Mouse (Mus musculus) hematopoietic stem cell, adult 5-6 weeks (primary cell): ENCODE results near the gene Cd300lf. TPM values are rescaled to one million over a fixed set of nuclear protein-coding genes. Genes with fewer than 3 reads are reported as not detected.

Experiments
- ATAC-seq, 2 experiments: fragments of 125-278 bp in 1 of 2; replicated peaks in 1 of 2; 2 replicates each; pipeline ENCODE4 v1.8.0; 2016 to 2017; ENCODE audit warnings: inconsistent platforms in 2 of 2, mild to moderate bottlenecking in 2 of 2, moderate number of reproducible peaks in 2 of 2, low read depth in 1 of 2, moderate TSS enrichment in 1 of 2; ENCODE audit not compliant: low FRiP score in 2 of 2, poor library complexity in 2 of 2, severe bottlenecking in 2 of 2, insufficient read depth in 1 of 2, low TSS enrichment in 1 of 2
- total RNA-seq: library from RNA; stranded (forward); fragments of 172-1452, 232-1000 nt; gene quantifications from 2 replicates; pipeline ENCODE4 v1.2.3, GENCODE M21; 2017

Cd300lf gene
- total RNA-seq, 1 experiment from 2014 or later = 3.9 TPM

GRCm38 (mm10) chr11:115162832-115163480 lies 29.2 kb upstream of the Cd300lf start, which contains the start of gene Slc9a3r1:
Slc9a3r1 (plus strand) TSS chr11:115163341.
- peak; percentile 86 to 89 for ATAC-seq

DNA sequence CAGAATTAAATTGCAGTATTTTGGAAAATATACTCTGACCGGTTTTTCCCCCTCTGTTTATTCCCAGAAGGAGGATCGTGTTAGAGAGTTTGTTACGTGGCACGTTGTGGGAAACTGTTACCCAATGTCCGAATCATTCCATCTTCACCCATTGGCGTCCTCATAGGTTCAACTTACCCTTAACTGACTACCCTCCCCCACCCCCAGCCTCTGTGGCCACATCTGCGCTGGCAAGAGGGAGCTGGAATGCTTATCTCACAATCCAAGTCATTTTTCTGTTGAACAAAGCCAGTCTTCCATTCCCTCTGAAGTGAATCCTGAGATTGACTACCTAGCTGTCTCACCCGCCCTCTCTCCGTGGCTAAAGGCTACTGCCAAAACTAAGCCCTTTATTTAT lies 28.4 kb upstream of the Cd300lf start:
- ATAC-seq = no peak

DNA sequence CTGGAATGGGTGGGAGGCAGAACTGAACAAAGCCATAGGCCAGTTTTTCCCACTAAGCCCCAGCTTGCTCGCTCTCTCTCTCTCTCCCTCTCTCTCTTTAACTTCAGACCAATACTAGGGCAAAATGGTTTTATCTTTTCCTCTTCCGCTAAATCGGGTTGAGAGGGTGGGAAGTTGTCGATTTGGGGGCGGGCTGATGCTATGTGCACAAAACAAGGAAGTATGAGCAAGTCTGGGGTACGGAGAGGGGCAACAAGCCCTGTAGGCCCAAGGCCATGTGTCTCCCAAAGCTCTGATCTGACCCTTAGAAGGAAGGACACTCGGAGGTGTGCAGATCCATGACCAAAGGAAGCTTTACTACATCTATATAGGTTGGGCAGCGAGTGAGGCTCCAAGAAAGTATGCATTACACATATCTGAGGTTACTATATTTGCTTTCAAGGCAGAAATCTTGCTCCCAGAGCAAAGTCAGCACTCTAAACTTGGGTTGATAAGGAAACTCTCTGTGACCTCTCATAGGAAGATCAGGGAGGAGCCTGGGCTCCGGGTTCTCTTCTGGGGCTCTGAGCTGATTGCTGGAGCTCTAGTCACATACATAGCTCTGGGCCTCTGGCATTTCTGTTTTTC lies 27.9 kb upstream of the Cd300lf start:
- no peak for ATAC-seq

- ATAC-seq = no peak
Observed at GRCm38 (mm10) chr11:115160883-115161577, 27.2 kb upstream of the Cd300lf start.

DNA sequence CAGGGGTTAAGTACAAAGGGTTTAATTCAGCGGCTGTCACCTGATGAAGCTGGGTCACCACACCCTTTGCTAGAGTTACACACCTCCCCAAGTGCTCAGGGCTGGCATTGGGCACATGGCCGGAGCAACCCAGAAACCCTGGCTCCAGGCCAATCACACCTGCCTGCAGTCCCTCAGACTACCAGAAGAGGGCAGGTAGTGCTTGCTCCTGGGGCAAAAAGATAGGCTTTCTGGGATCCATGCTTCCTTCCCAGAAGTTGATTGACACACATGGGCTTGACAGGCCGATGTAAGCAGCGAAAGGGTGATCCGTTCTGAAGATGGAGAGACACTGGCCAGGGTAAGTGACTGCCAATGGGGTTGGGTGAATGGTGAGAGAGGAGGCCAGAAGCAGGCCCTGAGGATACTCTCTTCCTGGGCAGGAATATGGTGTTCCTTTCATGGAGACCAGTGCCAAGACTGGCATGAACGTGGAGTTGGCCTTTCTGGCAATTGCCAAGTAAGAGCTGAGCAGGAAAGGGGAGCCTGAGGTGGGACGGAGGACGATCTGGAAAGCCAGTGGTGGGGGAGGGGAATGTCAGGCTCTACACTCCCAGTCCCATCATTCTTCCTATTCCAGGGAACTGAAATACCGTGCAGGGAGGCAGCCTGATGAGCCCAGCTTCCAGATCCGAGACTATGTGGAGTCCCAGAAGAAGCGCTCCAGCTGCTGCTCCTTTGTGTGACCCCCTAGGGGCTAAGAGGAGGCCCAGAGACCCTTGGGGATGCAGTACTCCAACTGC lies 26.4 kb upstream of the Cd300lf start:
- no peak for ATAC-seq

DNA sequence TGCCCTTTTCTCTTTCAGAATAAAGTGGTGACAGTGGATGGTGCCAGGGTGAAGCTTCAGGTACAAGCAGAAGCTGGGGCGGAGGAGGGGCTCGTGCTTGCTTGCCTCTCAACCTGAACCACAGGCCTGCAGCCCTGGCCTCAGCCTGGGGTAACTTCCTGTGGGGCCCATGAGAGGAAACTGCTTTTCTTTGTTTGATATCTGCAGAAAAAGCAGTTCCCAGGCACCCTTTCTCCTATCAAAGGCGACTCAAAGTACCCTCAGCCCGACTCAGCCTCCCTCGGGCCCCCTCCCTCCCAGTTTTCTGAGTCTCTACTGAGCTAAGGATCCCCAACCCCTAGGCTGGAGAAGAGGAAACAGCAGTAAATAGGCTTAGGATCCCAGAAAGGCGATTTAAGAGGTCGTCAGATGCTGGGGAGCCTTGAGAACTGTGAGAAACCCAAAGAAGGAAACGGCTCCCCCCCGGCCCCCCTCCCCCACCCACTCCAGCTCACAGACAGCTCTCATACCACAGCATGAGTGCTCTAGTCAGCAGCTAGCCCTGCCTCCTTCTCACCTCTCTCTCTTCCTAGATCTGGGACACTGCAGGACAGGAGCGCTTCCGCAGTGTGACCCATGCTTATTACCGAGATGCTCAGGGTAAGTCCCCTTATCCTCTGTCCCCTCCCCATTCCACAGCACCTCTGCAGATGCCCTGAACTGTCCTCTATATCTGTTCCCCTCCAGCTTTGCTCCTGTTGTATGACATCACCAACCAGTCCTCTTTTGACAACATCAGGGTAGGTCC lies 24.3 kb upstream of the Cd300lf start:
- peak; percentile 33 to 48; a peak in 3 of 4 replicates for ATAC-seq

DNA sequence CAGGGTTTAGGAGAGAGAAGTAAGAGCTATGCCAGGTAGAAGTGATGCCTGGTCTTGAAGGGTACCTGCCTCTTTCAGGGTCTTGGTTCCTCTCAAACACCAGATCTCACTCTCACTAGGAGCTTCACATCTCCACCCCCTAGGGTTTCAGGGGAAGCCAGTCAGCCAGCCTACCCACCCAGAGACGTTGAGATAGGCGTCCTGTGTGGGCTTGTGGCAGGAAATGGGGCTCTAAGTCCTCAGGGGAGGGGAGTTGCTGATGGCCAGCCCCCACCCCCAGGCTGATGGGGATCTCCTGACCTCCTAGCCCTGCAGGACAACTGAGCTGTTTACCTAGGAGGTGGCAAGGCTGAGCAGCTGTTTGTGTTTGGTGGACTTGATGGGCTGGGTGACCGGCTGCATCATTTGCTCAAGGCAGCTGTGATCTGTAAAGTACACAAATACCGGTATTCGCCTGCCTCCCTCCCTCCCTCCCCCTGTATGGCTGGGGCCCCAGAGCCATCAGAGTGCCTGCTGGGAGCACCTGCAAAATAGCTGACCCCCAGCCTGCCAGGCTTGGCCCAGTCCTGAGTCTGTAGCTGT lies 21.4 kb upstream of the Cd300lf start:
- no peak for ATAC-seq

DNA sequence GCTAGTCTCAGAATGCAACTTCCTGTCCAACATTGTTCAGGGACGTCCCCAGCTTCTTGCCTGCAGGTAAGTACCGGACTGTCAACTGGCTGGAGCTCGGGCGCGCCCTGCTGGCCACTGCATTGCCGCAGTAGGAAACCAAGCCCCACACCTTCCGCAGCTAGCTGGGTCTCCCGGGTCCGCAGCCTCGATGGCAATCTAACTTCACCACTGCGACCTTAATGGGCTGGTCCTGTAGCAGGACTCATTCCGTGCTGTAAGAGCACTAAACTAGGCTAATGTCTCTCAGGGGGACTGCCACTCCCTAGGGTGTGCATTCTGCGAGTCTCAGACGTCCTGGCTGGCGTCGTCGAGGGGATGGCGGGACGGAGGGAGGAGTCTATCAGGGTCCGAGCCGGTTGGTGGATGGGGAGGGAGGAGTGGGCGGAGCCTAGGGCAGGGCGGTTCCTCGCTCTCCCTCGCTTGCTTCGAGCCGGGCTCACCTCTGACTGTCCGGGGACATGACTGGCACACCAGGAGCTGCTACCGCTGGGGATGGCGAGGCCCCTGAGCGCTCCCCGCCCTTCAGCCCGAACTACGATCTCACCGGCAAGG lies 20.0 kb upstream of the Cd300lf start:
- ATAC-seq = peak; percentile 85 to 88

DNA sequence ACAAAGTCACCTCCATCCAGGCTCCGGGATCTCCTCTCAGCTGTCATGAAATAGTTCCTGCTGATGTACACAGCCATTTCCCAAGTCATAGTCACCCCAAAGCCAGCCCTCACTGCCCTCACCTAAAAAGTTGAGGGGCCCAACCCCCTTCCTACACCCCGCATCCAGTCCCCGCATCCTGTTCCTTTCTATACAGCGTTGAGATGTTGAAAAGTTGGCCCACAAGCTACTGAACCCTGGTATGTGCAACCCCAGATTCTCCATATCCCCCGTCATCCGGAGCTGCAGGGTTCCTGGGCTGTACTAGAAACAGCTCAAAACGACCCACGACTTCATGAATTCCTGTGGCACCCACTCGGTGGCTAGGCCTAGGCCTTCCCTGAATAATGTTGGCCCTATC lies 19.3 kb upstream of the Cd300lf start:
- ATAC-seq = no peak

DNA sequence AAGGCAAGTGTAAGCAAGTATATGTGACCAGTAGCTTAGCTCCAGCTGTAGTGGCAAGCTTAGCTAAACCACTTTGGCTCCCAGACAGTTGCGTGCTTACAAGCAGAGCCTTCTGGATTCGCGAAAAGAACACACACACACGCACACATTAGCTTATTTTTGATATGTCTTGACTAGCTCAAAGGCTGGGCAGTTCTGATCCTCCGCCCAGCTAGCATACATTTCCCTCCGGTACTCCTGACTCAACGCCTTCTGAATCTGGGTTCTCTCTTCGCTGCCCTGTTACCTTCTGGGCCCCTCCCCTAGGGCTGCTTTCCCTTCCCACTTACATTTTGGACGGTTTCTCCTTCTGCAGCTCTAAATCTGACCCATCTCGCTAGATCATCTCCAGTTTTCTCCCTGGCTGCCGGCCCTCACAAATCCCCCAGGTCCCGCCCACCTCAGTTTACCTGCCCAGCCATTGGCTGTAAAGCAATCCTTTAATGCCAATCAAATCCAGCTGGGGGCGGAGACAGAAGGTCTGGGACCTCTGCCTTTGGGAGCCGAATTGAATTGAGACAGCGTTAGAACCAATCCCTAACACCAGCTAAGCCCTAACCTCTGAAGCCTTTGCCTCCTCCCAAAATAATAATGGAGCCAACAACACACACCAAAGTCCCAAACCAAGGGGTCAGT lies 18.1 kb upstream of the Cd300lf start:
- no peak for ATAC-seq

GRCm38 (mm10) chr11:115150741-115151254 lies 17.0 kb upstream of the Cd300lf start:
- ATAC-seq = no peak

GRCm38 (mm10) chr11:115147813-115148212 lies 14.0 kb upstream of the Cd300lf start:
- ATAC-seq = no peak

DNA sequence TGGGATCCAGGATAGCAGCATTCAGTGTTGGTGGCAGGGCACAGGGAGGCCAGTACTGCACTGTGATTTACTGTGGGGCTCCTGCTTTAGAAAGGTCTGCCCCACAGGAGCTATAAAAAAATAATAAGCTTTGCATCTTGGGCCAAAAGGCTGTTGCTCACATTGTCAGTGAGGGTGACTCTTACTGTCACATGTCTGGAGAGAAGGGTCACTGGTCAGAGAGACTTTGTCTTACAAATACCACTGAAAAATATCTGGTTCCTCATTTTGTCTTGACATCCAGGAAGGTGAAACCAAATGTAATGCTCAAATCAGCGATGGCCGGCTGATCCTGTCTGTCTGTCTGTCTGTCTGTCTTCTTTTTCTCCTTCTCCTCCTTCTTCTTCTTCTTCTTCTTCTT lies 8.2 kb upstream of the Cd300lf start:
- ATAC-seq = no peak

DNA sequence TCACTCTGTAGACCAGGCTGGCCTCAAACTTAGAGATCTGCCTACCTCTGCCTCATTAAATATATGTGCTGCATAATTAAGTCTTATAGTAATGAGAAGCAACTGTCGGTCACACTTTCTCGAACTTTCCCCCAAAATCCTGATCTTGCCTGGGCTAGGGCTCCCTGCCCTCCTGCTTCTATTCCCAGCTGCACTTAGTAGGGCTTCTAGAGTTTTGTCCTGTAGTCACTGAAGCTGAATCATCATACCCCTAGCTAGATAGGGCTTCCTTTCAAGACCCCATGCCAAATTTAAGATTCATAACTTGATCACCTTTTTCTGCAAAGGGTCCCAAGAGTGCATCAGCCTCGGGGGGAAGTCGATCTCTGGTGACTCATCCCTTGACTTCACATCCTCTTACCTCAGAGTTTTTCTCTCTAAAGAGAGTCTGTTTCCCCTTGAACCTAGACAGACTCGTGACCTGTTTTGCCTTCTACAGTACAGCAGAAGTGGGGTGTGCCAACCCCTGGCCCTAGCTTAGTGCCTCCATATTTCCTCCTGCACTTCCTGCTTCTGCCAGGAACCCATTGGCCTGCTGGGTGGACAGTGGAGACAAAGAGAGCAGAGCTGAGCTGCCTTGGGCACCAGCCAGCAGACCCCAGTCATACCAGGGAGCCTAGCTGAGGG lies 4.9 kb upstream of the Cd300lf start:
- ATAC-seq = peak; percentile 60 to 83

GRCm38 (mm10) chr11:115131768-115132381 lies 1.9 kb downstream of the Cd300lf start:
- ATAC-seq = no peak
